Mouse (Mus musculus): ENCODE data around the gene 3830406C13Rik. TPM values are rescaled to one million over a fixed set of nuclear protein-coding genes. Genes with fewer than 3 reads are reported as not detected.
A peak's percentile ranks its signal among the peaks of the same experiment; 100 is the strongest.

The 3830406C13Rik gene
- polyA plus RNA-seq, 1 experiment from 2014 or later = 44.0 TPM

DNA sequence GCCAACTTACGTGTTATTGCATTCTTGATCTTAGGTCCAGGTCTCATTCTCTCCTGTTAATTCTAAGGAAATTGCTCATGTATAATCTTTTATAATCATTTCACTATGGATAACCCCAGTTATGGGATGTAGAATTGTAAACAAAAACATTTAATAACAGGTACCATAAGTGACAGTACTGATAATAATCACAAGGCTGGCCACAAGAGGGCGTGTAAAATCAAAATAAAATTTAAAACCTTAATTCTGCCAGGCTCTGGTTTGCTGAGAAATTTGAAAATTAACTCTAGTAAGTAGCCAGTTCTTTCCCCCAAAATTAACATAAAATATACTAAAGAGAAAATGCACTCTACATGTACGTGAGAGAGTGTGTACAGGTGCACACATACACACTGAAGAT is 16.7 kb downstream of the 3830406C13Rik start:
- Histone ChIP-seq H3K9me3 (replicated peaks; ENCODE audit: control insufficient read depth, low read length) (no peaks in the 10 kb centered on the region), H3K27ac (ENCODE audit: low read depth, low read length) (no peak overlapping the region), H3K9ac (ENCODE audit: low read length) (no peak overlapping the region), H3K4me2 (ENCODE audit: low read length) (no peak overlapping the region), H3K4me3 (ENCODE audit: low read depth, low read length) (no peak overlapping the region), H3K27me3 (replicated peaks; ENCODE audit: control insufficient read depth, insufficient read depth, low read length) (no peaks in the 10 kb centered on the region), H3K4me1 (ENCODE audit: control insufficient read depth, insufficient read depth, low read length) (no peaks in the 10 kb centered on the region), H3K36me3 (ENCODE audit: control insufficient read depth, insufficient read depth, low read length) (no peaks in the 10 kb centered on the region)
- DNase-seq (ENCODE audit: low spot score) = peak; percentile 73
- peak; percentile 26; the same call in 1 of the 2 replicates for ATAC-seq
- 58% methylated on average over 3 of the region's 3 CpGs for WGBS

DNA sequence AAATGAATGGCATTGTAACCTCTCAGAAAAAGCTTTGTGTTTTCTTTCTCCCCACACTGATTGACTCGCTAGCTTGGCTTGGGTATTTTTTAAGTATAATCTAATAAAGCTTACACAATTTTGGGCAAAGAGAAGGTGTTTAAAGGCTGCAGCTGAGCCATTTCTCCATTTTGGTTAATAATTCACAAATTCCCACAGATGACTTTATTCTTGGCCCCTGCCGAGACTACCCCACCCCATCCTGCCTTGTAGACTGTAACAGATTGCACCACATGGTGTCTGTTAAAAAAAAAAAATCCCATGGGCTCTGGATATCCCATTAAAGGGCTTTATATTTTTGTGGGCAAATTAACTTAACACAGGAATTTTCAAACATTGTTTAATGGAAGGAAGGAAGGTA is 19.1 kb downstream of the 3830406C13Rik start:
- Histone ChIP-seq H3K4me1 (ENCODE audit: control insufficient read depth, insufficient read depth, low read length) (0 out of 2 replicates have a peak, but pooled peaks cover 2% of the 10 kb centered on the region), H3K4me3 (ENCODE audit: low read depth, low read length) (no peak overlapping the region), H3K4me2 (ENCODE audit: low read length) (no peak overlapping the region), H3K36me3 (ENCODE audit: control insufficient read depth, insufficient read depth, low read length) (no peaks in the 10 kb centered on the region), H3K27me3 (replicated peaks; ENCODE audit: control insufficient read depth, insufficient read depth, low read length) (no peaks in the 10 kb centered on the region), H3K9ac (ENCODE audit: low read length) (no peak overlapping the region), H3K9me3 (replicated peaks; ENCODE audit: control insufficient read depth, low read length) (no peaks in the 10 kb centered on the region), H3K27ac (ENCODE audit: low read depth, low read length) (no peak overlapping the region)
- DNase-seq (ENCODE audit: low spot score) = peak; percentile 21
- WGBS = 46% methylated on average over 2 of the region's 2 CpGs
- no peak for ATAC-seq

DNA sequence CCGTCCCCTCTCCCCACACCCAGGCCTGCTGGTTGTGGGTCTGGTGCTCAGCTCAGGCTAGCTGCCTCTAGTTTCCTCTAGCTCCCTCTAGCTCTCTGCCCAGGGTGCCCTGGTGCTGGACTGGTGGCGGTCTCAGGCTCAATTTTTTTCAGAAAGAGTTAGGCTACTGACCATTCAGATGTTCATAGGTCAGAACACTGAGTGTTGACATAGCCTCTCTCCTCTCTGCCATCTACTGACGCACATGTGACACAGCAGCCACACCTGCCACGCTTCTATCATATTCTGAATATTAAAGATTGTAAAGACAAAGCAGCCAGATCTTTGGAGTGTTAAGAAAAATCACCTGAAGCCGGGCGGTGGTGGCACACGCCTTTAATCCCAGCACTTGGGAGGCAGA is 49.6 kb downstream of the 3830406C13Rik start:
- no peaks in the 10 kb centered on the region for H3K9me3 ChIP-seq (replicated peaks; ENCODE audit: control insufficient read depth, low read length)
- no peak overlapping the region for H3K4me3 ChIP-seq (ENCODE audit: low read depth, low read length)
- peaks cover 9% of the 10 kb centered on the region; the same call in 1 of the 2 replicates for H3K27me3 ChIP-seq (replicated peaks; ENCODE audit: control insufficient read depth, insufficient read depth, low read length)
- no peak for ATAC-seq
- no peaks in the 10 kb centered on the region for H3K36me3 ChIP-seq (ENCODE audit: control insufficient read depth, insufficient read depth, low read length)
- 82% methylated on average over 7 of the region's 7 CpGs for WGBS
- H3K4me2 ChIP-seq (ENCODE audit: low read length) = no peak overlapping the region
- no peak overlapping the region for H3K9ac ChIP-seq (ENCODE audit: low read length)
- peaks cover 18% of the 10 kb centered on the region; the same call in 1 of the 2 replicates for H3K4me1 ChIP-seq (ENCODE audit: control insufficient read depth, insufficient read depth, low read length)
- no peak overlapping the region for H3K27ac ChIP-seq (ENCODE audit: low read depth, low read length)
- DNase-seq (ENCODE audit: low spot score) = no peak

DNA sequence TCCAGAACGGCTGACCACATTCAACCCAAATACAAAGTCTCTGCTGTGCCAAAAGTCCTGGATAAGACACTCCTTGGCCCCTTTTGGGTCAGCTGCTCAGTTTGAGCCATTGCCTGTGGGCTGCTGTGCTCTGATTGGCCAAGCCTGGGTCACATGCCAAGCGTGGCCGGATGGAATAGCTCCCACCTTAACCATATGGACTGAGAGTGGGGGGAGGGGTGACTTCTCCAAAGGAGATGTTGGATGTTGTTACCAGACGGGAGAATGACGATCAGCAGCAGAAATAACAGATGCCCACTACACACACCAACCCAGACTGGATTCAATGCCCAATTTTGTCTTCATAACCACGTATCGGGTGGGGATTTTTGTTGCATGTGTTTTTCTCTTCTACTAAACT is 51.0 kb downstream of the 3830406C13Rik start:
- DNase-seq (ENCODE audit: low spot score) (peak; percentile 69), ATAC-seq (no peak)
- Histone ChIP-seq H3K9me3 (replicated peaks; ENCODE audit: control insufficient read depth, low read length) (no peaks in the 10 kb centered on the region), H3K27me3 (replicated peaks; ENCODE audit: control insufficient read depth, insufficient read depth, low read length) (peaks cover 9% of the 10 kb centered on the region; the same call in 1 of the 2 replicates), H3K4me1 (ENCODE audit: control insufficient read depth, insufficient read depth, low read length) (peaks cover 27% of the 10 kb centered on the region; the same call in 1 of the 2 replicates), H3K4me2 (ENCODE audit: low read length) (no peak overlapping the region), H3K36me3 (ENCODE audit: control insufficient read depth, insufficient read depth, low read length) (no peaks in the 10 kb centered on the region), H3K9ac (ENCODE audit: low read length) (no peak overlapping the region), H3K4me3 (ENCODE audit: low read depth, low read length) (no peak overlapping the region), H3K27ac (ENCODE audit: low read depth, low read length) (no peak overlapping the region)
- WGBS = 59% methylated on average over 7 of the region's 7 CpGs

DNA sequence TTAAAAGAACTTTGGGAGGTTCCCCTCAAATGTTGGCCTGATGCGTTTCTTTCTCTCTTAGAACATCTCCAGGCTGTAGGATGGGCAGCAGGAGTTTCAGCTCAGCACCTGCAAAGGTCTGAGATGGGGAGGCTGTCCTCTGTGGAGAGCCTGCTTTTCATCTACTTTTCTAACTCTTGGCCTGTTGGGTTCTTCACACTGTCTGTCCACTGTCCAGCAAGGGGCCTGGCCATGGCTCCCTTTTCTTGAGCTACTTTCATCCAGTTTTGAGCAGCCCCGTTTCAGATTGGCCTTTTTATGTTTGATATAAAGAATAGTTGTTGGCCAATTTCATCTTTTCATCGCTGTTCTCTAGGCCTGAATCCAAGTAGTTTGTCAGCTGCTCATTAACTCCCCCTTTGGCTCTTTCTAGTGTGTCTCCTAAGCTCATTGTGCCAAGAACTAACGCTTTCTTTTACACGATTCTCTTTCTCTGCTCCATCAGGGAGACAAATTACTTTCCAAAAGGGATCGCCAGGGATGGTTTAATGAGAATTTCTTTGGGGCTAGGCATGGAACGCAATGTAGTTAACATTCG is 53.5 kb downstream of the 3830406C13Rik start:
- ATAC-seq (peak; percentile 65), DNase-seq (ENCODE audit: low spot score) (no peak)
- Histone ChIP-seq H3K36me3 (ENCODE audit: control insufficient read depth, insufficient read depth, low read length) (peaks cover 6% of the 10 kb centered on the region; the same call in 1 of the 2 replicates), H3K4me1 (ENCODE audit: control insufficient read depth, insufficient read depth, low read length) (peaks cover 27% of the 10 kb centered on the region; the same call in 1 of the 2 replicates), H3K4me2 (ENCODE audit: low read length) (no peak overlapping the region), H3K4me3 (ENCODE audit: low read depth, low read length) (no peak overlapping the region), H3K27me3 (replicated peaks; ENCODE audit: control insufficient read depth, insufficient read depth, low read length) (peaks cover 15% of the 10 kb centered on the region; the same call in 1 of the 2 replicates), H3K27ac (ENCODE audit: low read depth, low read length) (peak overlapping the region; percentile 92), H3K9ac (ENCODE audit: low read length) (no peak overlapping the region), H3K9me3 (replicated peaks; ENCODE audit: control insufficient read depth, low read length) (no peaks in the 10 kb centered on the region)
- under 1% methylated on average over 8 of the region's 8 CpGs for WGBS

DNA sequence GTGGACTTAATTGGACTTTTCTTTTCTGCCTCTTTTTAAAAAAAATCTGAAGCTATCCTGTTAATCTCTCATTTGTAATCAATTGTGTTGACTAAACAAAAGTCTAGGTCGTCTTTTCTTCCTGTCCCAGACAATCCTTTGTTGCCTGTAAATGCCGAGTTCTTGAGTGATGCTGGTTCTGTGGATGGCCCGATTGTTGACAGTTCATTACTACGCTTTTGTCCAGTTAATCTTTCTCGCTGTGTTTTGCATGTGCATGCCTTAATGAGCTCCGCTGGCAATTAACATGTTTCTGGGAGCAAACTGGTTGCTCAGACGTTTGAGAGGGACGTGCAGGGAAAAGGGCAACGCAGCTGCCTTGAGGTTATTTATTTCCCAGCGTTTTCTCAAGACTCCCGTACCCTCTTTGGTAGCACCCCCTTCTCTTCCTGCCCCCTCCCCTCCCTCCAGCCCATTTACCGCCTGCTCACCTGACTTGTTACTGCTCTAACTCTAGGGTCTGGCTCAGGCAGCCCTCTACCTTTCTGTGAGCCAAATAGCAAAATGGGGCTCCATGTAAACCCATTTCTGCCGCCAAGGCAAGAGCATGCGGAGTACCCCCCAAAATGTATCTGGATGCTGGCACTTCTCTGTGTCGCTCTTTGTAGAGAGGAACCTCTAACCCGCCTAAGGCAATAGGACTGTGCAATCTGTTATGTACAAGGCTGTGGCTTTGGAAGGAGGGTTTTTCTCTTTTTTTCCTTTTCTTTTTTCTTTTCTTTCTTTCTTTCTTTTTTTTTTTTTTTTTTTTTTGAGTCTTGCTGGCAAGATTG is 54.2 kb downstream of the 3830406C13Rik start:
- peaks cover 27% of the 10 kb centered on the region; the same call in 1 of the 2 replicates for H3K4me1 ChIP-seq (ENCODE audit: control insufficient read depth, insufficient read depth, low read length)
- H3K27me3 ChIP-seq (replicated peaks; ENCODE audit: control insufficient read depth, insufficient read depth, low read length) = peaks cover 14% of the 10 kb centered on the region; the same call in 1 of the 2 replicates
- peaks cover 8% of the 10 kb centered on the region; the same call in 1 of the 2 replicates for H3K36me3 ChIP-seq (ENCODE audit: control insufficient read depth, insufficient read depth, low read length)
- 1% methylated on average over 16 of the region's 16 CpGs for WGBS
- DNase-seq (ENCODE audit: low spot score) = peak; percentile 97
- H3K9ac ChIP-seq (ENCODE audit: low read length) = peak overlapping the region; percentile 40; the same call in 1 of the 2 replicates
- peak overlapping the region; percentile 92 for H3K27ac ChIP-seq (ENCODE audit: low read depth, low read length)
- no peak overlapping the region for H3K4me3 ChIP-seq (ENCODE audit: low read depth, low read length)
- no peaks in the 10 kb centered on the region for H3K9me3 ChIP-seq (replicated peaks; ENCODE audit: control insufficient read depth, low read length)
- peak; percentile 78 for ATAC-seq
- peak overlapping the region; percentile 64 for H3K4me2 ChIP-seq (ENCODE audit: low read length)

DNA sequence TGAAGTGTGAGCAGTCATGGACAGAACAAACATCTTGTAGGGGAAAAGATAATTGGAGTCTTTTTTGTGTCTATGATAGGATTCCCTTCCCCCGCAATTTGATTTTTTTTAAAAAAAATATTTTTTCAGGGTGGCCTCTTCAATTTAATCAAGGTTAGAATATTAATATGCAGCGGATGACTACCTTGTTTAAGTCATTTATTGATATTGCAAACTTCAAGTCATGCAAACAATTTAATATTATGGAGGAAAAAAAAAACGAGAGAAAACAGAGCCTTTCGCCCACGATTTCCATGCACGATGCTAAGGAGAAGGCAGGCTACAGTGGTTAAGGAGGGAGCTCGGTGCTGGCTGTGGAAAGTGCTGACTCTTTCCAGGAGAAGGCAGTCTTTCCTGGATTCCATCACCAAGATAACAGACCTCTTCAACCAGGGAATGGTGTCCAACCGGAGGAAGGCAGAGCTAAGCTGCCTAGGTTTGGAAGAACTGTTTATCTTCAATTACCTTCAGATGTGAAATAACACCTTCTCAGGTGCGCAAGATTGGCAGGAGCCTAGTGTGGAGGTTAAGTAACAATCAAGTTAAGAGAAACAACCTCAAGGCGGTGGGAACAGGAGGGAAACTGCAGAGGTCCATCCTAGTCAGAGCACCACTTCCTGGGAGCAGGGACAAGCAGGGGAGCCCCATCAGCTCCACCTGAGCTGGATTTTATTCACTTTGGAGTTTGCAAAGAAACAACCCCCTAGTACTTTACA is 55.0 kb downstream of the 3830406C13Rik start:
- Histone ChIP-seq H3K4me3 (ENCODE audit: low read depth, low read length) (peak overlapping the region; percentile 9; the same call in 1 of the 2 replicates), H3K27ac (ENCODE audit: low read depth, low read length) (peak overlapping the region; percentile 92), H3K4me1 (ENCODE audit: control insufficient read depth, insufficient read depth, low read length) (peaks cover 27% of the 10 kb centered on the region; the same call in 1 of the 2 replicates), H3K36me3 (ENCODE audit: control insufficient read depth, insufficient read depth, low read length) (peaks cover 8% of the 10 kb centered on the region; the same call in 1 of the 2 replicates), H3K27me3 (replicated peaks; ENCODE audit: control insufficient read depth, insufficient read depth, low read length) (peaks cover 11% of the 10 kb centered on the region; the same call in 1 of the 2 replicates), H3K4me2 (ENCODE audit: low read length) (peak overlapping the region; percentile 64), H3K9me3 (replicated peaks; ENCODE audit: control insufficient read depth, low read length) (no peaks in the 10 kb centered on the region), H3K9ac (ENCODE audit: low read length) (peak overlapping the region; percentile 40)
- DNase-seq (ENCODE audit: low spot score) = peak; percentile 48
- no peak for ATAC-seq
- 3% methylated on average over 10 of the region's 10 CpGs for WGBS

DNA sequence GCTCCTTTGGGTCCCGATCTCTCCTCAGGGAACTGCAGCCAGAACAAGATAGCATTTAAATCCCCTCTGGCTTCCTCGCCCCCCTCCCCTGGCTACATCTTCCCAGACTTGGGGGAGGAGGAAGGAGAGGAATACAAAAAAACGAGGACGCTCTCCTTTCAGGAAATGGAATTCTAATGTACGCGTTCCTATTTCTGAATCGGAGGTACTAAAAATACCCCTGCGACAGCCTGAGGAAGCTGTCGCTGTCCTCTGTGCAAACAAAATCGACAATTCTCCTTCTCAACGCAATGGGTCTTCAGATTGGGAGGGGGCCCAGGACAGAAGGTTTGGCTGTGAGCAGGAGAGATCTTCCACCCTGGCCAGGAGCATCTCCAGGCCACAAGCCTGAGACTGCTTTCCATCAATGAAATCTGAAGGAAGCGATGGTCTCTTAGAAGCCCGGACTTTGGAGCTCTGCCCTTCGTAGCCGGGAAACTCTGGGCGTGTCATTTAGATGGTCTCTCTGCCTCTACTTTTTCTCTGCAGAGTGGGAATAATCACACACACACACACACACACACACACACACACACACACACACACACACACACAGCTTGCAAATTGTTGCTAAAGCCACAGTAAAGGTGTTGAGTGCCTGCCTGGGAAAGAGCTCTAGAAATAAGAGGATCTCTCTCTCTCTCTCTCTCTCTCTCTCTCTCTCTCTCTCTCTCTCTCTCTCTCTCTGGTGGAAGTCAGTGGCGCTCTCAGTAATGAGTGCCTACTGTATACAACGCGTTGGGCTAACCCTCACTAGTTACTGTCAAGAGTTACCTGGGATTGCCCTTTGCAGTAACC is 56.5 kb downstream of the 3830406C13Rik start:
- peak; percentile 58 for DNase-seq (ENCODE audit: low spot score)
- Histone ChIP-seq H3K9ac (ENCODE audit: low read length) (peak overlapping the region; percentile 91), H3K27me3 (replicated peaks; ENCODE audit: control insufficient read depth, insufficient read depth, low read length) (peaks cover 21% of the 10 kb centered on the region), H3K4me2 (ENCODE audit: low read length) (peak overlapping the region; percentile 64), H3K9me3 (replicated peaks; ENCODE audit: control insufficient read depth, low read length) (no peaks in the 10 kb centered on the region), H3K36me3 (ENCODE audit: control insufficient read depth, insufficient read depth, low read length) (peaks cover 8% of the 10 kb centered on the region; the same call in 1 of the 2 replicates), H3K4me3 (ENCODE audit: low read depth, low read length) (peak overlapping the region; percentile 56), H3K27ac (ENCODE audit: low read depth, low read length) (peak overlapping the region; percentile 98), H3K4me1 (ENCODE audit: control insufficient read depth, insufficient read depth, low read length) (peaks cover 21% of the 10 kb centered on the region; the same call in 1 of the 2 replicates)
- ATAC-seq = no peak
- 3% methylated on average over 19 of the region's 19 CpGs for WGBS

Measured in forebrain, embryonic 14.5 days (tissue).